Comparison of ENCODE assay signal across 9 mouse cellular contexts in the genomic region with DNA sequence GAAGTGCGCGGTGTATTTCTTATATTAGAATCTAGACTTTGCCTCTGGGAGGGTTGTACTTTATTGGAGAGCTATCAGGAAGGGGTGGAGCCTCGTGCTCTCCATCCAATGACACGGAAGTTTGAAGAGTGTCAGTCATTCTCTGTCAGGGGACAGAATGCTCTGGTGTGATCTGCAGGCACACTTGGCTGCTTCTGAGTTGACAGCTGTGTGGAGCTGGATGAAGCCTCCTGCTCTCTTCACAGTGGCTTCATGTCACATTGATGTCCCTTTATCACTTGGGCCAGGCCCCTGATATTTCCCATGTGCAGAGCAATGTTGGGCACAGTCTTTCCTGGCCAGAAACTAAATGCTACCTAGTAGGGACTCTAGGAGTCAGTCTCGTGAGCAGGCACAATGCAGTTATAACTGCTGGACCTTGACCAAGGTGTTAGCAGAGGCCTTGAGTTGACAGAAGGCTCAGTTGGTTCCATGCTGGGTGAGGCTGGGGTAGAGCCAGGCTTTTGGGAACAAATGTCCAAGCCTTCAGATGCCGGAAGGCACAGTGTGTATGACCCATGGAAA. TPM values are rescaled to one million over a fixed set of nuclear protein-coding genes. Genes with fewer than 3 reads are reported as not detected.
DNase-seq lines count a peak whose midpoint lies in the region; ATAC-seq and TF ChIP-seq lines count a peak whose summit lies in the region.
"Had no signal": no experiment of that assay in that cellular context is flagged by ENCODE, and none has a peak within 500 bp of the region (broad histone marks: within the 10 kb centered on the region; RNA-seq: fewer than 3 reads in every experiment).

No protein-coding gene starts in this region.

- H3K4me2 ChIP-seq in midbrain, embryonic 14.5 days (ENCODE audit: low read length) = no peak overlapping the region
- no peak overlapping the region for H3K4me2 ChIP-seq in forebrain, embryonic 11.5 days (ENCODE audit: low read depth, low read length, severe bottlenecking)
- H3K4me2 ChIP-seq in liver, embryonic 11.5 days = no peak overlapping the region
- H3K4me2 ChIP-seq: heart, embryonic 13.5 days had no signal

- ATAC-seq in midbrain, embryonic 14.5 days (ENCODE audit: low FRiP score, low TSS enrichment) = no peak
- no peak for ATAC-seq in forebrain, embryonic 11.5 days (replicated peaks; ENCODE audit: low FRiP score)
- ATAC-seq in liver, embryonic 11.5 days (replicated peaks; ENCODE audit: low FRiP score) = peak; percentile 45; the same call in 1 of the 2 replicates

- no peak for DNase-seq in midbrain, embryonic 10.5 days (ENCODE audit: low spot score)
- no peak for DNase-seq in midbrain, embryonic 14.5 days
- no peak for DNase-seq in forebrain, embryonic 11.5 days (ENCODE audit: low spot score)
- no peak for DNase-seq in liver, embryonic 11.5 days (ENCODE audit: low spot score)
- peak; percentile 53 for DNase-seq in yolk sac, embryonic 10.5 days (ENCODE audit: low spot score)
- DNase-seq in heart, postnatal 36 days = no peak
- DNase-seq in lung, adult 2 months = no peak
- DNase-seq in adrenal gland, postnatal 10 days = no peak

- H3K36me3 ChIP-seq in midbrain, embryonic 10.5 days = peaks cover 29% of the 10 kb centered on the region
- H3K36me3 ChIP-seq in midbrain, embryonic 14.5 days (ENCODE audit: control insufficient read depth, insufficient read depth, low read length) = peaks cover 17% of the 10 kb centered on the region
- no peaks in the 10 kb centered on the region; the same call in 1 of the 2 replicates for H3K36me3 ChIP-seq in forebrain, embryonic 11.5 days (ENCODE audit: control insufficient read depth, insufficient read depth, low read length)
- peaks cover 6% of the 10 kb centered on the region for H3K36me3 ChIP-seq in liver, embryonic 11.5 days (ENCODE audit: control insufficient read depth, insufficient read depth, low read length)

- no peaks in the 10 kb centered on the region for H3K9me3 ChIP-seq in midbrain, embryonic 10.5 days (replicated peaks)
- no peaks in the 10 kb centered on the region for H3K9me3 ChIP-seq in midbrain, embryonic 14.5 days (ENCODE audit: control insufficient read depth, low read length)
- no peaks in the 10 kb centered on the region for H3K9me3 ChIP-seq in forebrain, embryonic 11.5 days (ENCODE audit: control insufficient read depth, low read length)
- H3K9me3 ChIP-seq in liver, embryonic 11.5 days (ENCODE audit: control insufficient read depth, low read length) = no peaks in the 10 kb centered on the region
- H3K9me3 ChIP-seq: heart, embryonic 13.5 days had no signal

- peak overlapping the region; percentile 87 for H3K27ac ChIP-seq in midbrain, embryonic 10.5 days (replicated peaks)
- no peak overlapping the region for H3K27ac ChIP-seq in midbrain, embryonic 14.5 days (replicated peaks; ENCODE audit: low read depth, low read length)
- peak overlapping the region; percentile 75 for H3K27ac ChIP-seq in forebrain, embryonic 11.5 days (ENCODE audit: low read depth, low read length)
- H3K27ac ChIP-seq in liver, embryonic 11.5 days (ENCODE audit: low read depth, low read length) = no peak overlapping the region
- H3K27ac ChIP-seq: heart, embryonic 13.5 days had no signal

- peaks cover 92% of the 10 kb centered on the region for H3K4me1 ChIP-seq in midbrain, embryonic 10.5 days
- H3K4me1 ChIP-seq in midbrain, embryonic 14.5 days (ENCODE audit: control insufficient read depth, insufficient read depth, low read length) = peaks cover 79% of the 10 kb centered on the region
- H3K4me1 ChIP-seq in forebrain, embryonic 11.5 days (replicated peaks; ENCODE audit: control insufficient read depth, insufficient read depth, low read length) = peaks cover 66% of the 10 kb centered on the region
- peaks cover 10% of the 10 kb centered on the region for H3K4me1 ChIP-seq in liver, embryonic 11.5 days (replicated peaks; ENCODE audit: control insufficient read depth, insufficient read depth, low read length)
- peaks cover 6% of the 10 kb centered on the region; the same call in 1 of the 2 replicates for H3K4me1 ChIP-seq in lung, adult 2 months (ENCODE audit: control insufficient read depth, insufficient read depth, low read length)

- no peak for TF ChIP-seq POLR2A in lung, adult 2 months (IDR thresholded peaks at IDR 0.05; ENCODE audit: borderline replicate concordance, extremely low read depth, low read depth, low read length)

- H3K4me3 ChIP-seq in midbrain, embryonic 10.5 days = no peak overlapping the region
- H3K4me3 ChIP-seq in midbrain, embryonic 14.5 days (replicated peaks; ENCODE audit: low read depth, low read length) = no peak overlapping the region
- no peak overlapping the region for H3K4me3 ChIP-seq in forebrain, embryonic 11.5 days (ENCODE audit: low read depth, low read length)
- no peak overlapping the region for H3K4me3 ChIP-seq in liver, embryonic 11.5 days (ENCODE audit: low read depth, low read length)
- H3K4me3 ChIP-seq in lung, adult 2 months (replicated peaks; ENCODE audit: extremely low read depth, low read depth, low read length) = no peak overlapping the region
- H3K4me3 ChIP-seq: heart, embryonic 13.5 days had no signal

- peaks cover 11% of the 10 kb centered on the region for H3K27me3 ChIP-seq in midbrain, embryonic 10.5 days (ENCODE audit: low read depth, poor library complexity, severe bottlenecking)
- H3K27me3 ChIP-seq in midbrain, embryonic 14.5 days (ENCODE audit: control insufficient read depth, insufficient read depth, low read length) = no peaks in the 10 kb centered on the region
- H3K27me3 ChIP-seq in forebrain, embryonic 11.5 days (ENCODE audit: control insufficient read depth, insufficient read depth, low read length) = no peaks in the 10 kb centered on the region
- no peaks in the 10 kb centered on the region for H3K27me3 ChIP-seq in liver, embryonic 11.5 days (replicated peaks; ENCODE audit: control insufficient read depth, insufficient read depth, low read length)
- H3K27me3 ChIP-seq: heart, embryonic 13.5 days had no signal

- no peak overlapping the region for H3K9ac ChIP-seq in midbrain, embryonic 14.5 days (replicated peaks; ENCODE audit: low read length)
- H3K9ac ChIP-seq in forebrain, embryonic 11.5 days (ENCODE audit: low read length) = no peak overlapping the region
- no peak overlapping the region for H3K9ac ChIP-seq in liver, embryonic 11.5 days (ENCODE audit: low read depth, low read length)
- H3K9ac ChIP-seq: heart, embryonic 13.5 days had no signal

- intact Hi-C loops in heart, postnatal 36 days (cut with DNase I) = no loop called here

- 63% methylated on average over 6 of the region's 6 CpGs for WGBS in midbrain, embryonic 10.5 days
- WGBS in midbrain, embryonic 14.5 days = 56% methylated on average over 6 of the region's 6 CpGs
- WGBS in forebrain, embryonic 11.5 days = 62% methylated on average over 6 of the region's 6 CpGs
- 69% methylated on average over 6 of the region's 6 CpGs for WGBS in liver, embryonic 11.5 days
- WGBS in lung, adult 2 months = 74% methylated on average over 6 of the region's 6 CpGs

- no peak for TF ChIP-seq CTCF in lung, adult 2 months (IDR thresholded peaks at IDR 0.05; ENCODE audit: insufficient read depth, low read length)

RNA-seq across cellular contexts. Expression of a gene that starts 12.6 kb away (rescaled TPM):
- 7.5 and 11.2 TPM in 2 replicates for polyA plus RNA-seq in midbrain, embryonic 10.5 days (2016; fragmentation: Nextera tagmentation; extraction: Ambion mirVana)
- 94.2 and 99.0 TPM in 2 replicates for polyA plus RNA-seq in midbrain, embryonic 14.5 days (2014; fragmentation: Nextera tagmentation; extraction: Ambion mirVana)
- 17.9 and 20.8 TPM in 2 replicates for polyA plus RNA-seq in forebrain, embryonic 11.5 days (2014; fragmentation: Nextera tagmentation; extraction: Ambion mirVana)
- 1.9 and 2.2 TPM in 2 replicates for polyA plus RNA-seq in liver, embryonic 11.5 days (2014; fragmentation: Nextera tagmentation; extraction: Ambion mirVana)
- total RNA-seq in heart, postnatal 36 days (2021) = 1 to 10 TPM; 4.7 to 8.1 TPM
- polyA plus RNA-seq in lung, adult 2 months (2012; rRNA removed) = 7.3 and 8.5 TPM in 2 replicates
- 10 to 100 TPM; 19.6 to 20.3 TPM for total RNA-seq in adrenal gland, postnatal 10 days (2021)

RNA-seq across cellular contexts. Expression of a gene that starts 55.3 kb away (rescaled TPM):
- 18.5 and 19.8 TPM in 2 replicates for polyA plus RNA-seq in midbrain, embryonic 10.5 days (2016; fragmentation: Nextera tagmentation; extraction: Ambion mirVana)
- polyA plus RNA-seq in midbrain, embryonic 14.5 days (2014; fragmentation: Nextera tagmentation; extraction: Ambion mirVana) = 32.4 and 38.7 TPM in 2 replicates
- 20.3 and 22.2 TPM in 2 replicates for polyA plus RNA-seq in forebrain, embryonic 11.5 days (2014; fragmentation: Nextera tagmentation; extraction: Ambion mirVana)
- 20.6 and 21.8 TPM in 2 replicates for polyA plus RNA-seq in liver, embryonic 11.5 days (2014; fragmentation: Nextera tagmentation; extraction: Ambion mirVana)
- 10 to 100 TPM; 24.8 to 28.0 TPM for total RNA-seq in heart, postnatal 36 days (2021)
- 70.6 and 71.8 TPM in 2 replicates for polyA plus RNA-seq in lung, adult 2 months (2012; rRNA removed)
- 10 to 100 TPM; 26.7 to 29.8 TPM for total RNA-seq in adrenal gland, postnatal 10 days (2021)

Comparison
In these comparisons a context has a peak if more than half of its experiments do, and no peak if none do; other contexts are left out.
1. H3K27ac ChIP-seq: peak in midbrain, embryonic 10.5 days (single experiment) and forebrain, embryonic 11.5 days (single experiment); none in midbrain, embryonic 14.5 days (single experiment) and liver, embryonic 11.5 days (single experiment).